Mouse (Mus musculus): Measurements from ENCODE around the gene Nmnat2. TPM values are rescaled to one million over a fixed set of nuclear protein-coding genes. Genes with fewer than 3 reads are reported as not detected.

Gene Nmnat2
- total RNA-seq, 2 experiments from 2014 or later = 0.61 to 1.0 TPM

DNA sequence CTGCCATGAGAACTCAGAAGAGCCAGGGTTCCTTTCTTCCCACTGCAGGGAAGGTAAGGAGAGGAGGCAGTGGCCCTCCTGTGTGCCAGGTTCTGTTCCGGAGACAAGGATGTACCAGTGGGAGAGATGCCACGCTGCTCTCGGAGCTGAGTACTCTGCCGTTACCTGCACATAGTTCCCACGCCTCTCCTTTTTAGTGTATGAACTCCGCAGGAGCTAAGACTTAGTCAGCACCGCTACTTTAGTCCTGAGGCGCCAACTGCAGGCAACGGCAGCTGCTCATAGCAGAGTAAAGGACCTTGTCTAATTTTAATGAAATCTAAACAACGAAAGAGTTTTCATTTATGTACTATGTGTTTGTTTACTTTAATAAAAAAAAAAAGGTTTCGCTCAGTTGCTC is 185.5 kb downstream of the Nmnat2 start:
- intact Hi-C loops (cut with DNase I) = no loop called here
- no peak for DNase-seq

DNA sequence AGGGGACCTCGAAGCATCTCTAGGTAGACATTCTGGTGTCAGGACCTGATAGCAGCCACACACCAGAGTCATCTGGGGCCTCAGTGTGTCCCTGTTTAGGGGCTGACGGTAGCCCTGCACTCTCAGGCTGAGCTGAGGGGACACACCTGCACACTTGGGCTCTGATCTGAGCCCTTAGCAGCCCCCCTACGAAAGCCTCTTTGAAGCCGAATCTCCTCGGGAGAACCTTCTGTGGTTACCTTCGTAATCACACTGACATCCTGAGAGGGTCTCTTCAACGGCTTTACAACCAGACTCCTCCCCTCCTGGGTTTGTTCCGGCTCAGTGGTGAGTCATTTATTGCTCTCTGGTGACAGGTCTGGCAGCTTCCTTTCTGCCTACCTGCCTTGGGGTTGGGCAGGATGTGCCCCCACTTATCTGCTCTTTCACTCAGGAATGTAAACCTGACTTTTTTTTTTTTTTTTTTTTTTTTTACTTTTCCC is 186.0 kb downstream of the Nmnat2 start:
- intact Hi-C loops (cut with DNase I) = no loop called here
- DNase-seq = no peak

DNA sequence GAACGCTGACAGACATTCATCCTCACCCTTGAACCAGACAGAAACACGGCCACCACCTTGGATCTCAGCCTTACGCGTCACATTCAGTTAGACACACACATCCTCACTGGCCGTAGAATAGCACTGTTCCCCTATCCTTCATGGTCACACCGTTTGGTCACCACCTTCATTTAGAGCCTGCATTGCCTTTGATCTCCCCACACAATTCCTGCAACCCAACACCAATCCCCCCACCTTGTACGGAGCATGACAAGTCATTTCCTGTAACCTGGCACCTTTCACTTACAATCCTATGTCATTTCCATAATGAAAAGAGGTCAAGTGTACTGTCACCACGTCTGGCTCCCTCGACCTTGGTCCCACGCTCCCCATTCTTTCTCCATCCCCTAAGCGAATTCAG is 189.2 kb downstream of the Nmnat2 start:
- DNase-seq = no peak
- intact Hi-C loops (cut with DNase I) = no loop called here

- intact Hi-C loops (cut with DNase I) = no loop called here
- no peak for DNase-seq
Measured at GRCm38 (mm10) chr1:153145791-153146190, 191.0 kb downstream of the Nmnat2 start.

DNA sequence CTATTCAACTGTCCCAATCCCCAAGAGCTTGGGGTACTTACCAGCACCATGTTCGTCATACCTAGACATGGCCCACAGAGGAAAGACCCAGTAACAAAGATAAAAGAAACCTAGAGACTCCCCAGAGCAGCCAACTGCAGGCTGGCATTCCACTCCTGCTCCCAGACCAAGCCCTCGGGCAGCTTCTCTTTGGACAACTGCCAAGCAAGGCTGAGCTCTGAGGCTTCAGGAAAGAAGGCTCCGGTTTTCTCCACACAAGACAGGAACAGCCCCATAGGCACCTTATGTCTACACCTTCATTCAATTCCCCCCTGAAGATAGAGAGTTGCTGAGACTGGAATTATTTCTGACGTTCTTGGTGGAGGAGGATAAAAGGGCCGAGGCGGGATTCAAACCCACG is 197.8 kb downstream of the Nmnat2 start:
- no peak for DNase-seq
- intact Hi-C loops (cut with DNase I) = no loop called here

- DNase-seq = no peak
- intact Hi-C loops (cut with DNase I) = no loop called here
Measured at GRCm38 (mm10) chr1:153153619-153154137, 198.9 kb downstream of the Nmnat2 start.

- intact Hi-C loops (cut with DNase I) = no loop called here
- DNase-seq = peak; percentile 30 to 54
Measured at GRCm38 (mm10) chr1:153155364-153155763, 200.6 kb downstream of the Nmnat2 start.

GRCm38 (mm10) chr1:153157021-153157623 is 202.3 kb downstream of the Nmnat2 start:
- peak; percentile 35 to 59 for DNase-seq
- intact Hi-C loops (cut with DNase I) = no loop called here

DNA sequence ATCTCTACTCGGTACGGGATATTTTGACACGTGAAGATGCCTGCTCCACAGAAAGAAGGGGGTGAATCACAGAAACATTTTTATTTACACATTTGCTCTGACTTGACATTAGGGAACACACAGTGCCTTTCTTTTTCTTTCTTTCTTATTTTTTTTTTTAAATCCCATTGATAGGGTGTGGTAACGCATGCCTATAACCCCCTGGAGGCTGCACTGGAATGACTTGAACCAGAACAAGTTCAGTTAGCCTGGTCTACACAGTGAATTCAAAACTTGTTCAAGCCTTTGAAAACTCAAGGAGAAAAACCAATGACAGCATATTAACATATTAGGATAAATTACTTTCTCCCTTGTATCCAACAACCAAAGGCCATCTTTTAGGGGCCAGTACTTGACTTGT is 204.3 kb downstream of the Nmnat2 start:
- no peak for DNase-seq
- intact Hi-C loops (cut with DNase I) = no loop called here

DNA sequence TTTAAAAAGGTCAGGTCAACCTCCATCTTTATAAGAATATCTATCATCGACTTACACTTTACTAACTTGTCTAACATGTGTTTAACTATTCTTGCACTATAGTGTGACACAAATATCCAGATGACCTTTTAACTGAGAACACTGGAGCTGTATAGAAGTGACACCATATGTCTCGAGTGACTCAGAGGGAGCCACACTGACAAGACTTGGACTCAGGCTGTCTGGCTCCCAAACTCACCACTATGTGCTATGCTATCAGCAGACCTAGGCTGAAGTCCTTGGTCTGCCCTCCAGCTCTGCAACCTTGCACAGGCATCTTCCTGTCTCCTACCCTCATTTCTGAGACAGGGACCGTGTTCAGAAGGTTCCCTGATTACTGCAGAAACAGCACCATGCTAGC is 209.0 kb downstream of the Nmnat2 start:
- no peak for DNase-seq
- intact Hi-C loops (cut with DNase I) = no loop called here

DNA sequence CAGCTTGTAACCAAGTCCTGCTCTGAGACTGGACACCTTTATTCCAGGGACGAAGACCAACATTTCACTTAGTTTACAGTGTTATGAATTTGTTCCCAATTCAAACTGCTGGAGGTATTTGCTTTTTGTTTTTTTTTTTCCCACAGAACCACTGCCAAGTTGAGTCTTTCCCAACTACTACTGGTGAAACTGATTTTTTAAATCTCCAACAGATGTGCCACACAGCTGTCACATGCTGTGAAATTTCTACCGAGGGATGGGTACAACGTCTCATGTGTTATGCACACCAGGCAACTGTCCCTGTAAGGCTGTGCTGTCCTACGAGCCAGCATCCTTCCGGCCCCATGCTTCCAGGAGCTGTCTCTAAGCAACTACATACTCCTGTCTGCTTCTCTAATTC is 213.5 kb downstream of the Nmnat2 start:
- intact Hi-C loops (cut with DNase I) = no loop called here
- no peak for DNase-seq

Other genes with a start within 250 kb of the Nmnat2 start
- gene Apobec4, start 204.4 kb upstream of the Nmnat2 start, total RNA-seq (2021) = not detected
- 10 to 100 TPM; 51.7 to 51.8 TPM for gene Rgl1, start 188.6 kb upstream of the Nmnat2 start, total RNA-seq (2021)
- gene Arpc5, start 188.5 kb upstream of the Nmnat2 start, total RNA-seq (2021) = 10 to 100 TPM; 53.0 to 57.9 TPM
- 1 to 10 TPM; 3.9 to 5.1 TPM for gene Ncf2, start 154.8 kb upstream of the Nmnat2 start, total RNA-seq (2021)
- gene Smg7, start 52.3 kb upstream of the Nmnat2 start, total RNA-seq (2021) = 10 to 100 TPM; 39.5 to 44.4 TPM
- 10 to 100 TPM in 1 of 2 experiments, 1 to 10 TPM in 1; 6.9 to 10.7 TPM for gene Lamc2, start 231.5 kb downstream of the Nmnat2 start, total RNA-seq (2021)

All from heart, postnatal 14 days (tissue).